Mouse (Mus musculus) kidney, postnatal 0 days (tissue): ENCODE measurements at regions not wholly inside any gene's neighbourhood (a gene's known extent, or its start where the extent isn't known, plus 50 kb on each side); places are given as distances from the start of the nearest gene placed in this dataset.

Experiments
- ATAC-seq: fragments of 200-750 bp; cut with Nextera tagmentation; replicated peaks from 2 replicates; pipeline ENCODE4 v1.8.0; 2017; ENCODE audit warnings: low read depth, moderate number of reproducible peaks, moderate TSS enrichment, moderate library complexity; ENCODE audit not compliant: low FRiP score
- DNase-seq: peaks from one replicate; pipeline ENCODE4 v3.0.0-alpha.2; 2016; ENCODE audit warnings: low spot score
- H3K27ac ChIP-seq: fragments of 300-500 bp; sonication (generic); 2 replicates; pipeline ENCODE4 v1.5.1; 2014; ENCODE audit warnings: mild to moderate bottlenecking
- H3K27me3 ChIP-seq: fragments of 300-500 bp; sonication (generic); 2 replicates; pipeline ENCODE4 v1.6.1; 2014; ENCODE audit warnings: low read length, mixed read lengths; ENCODE audit not compliant: insufficient read depth
- H3K36me3 ChIP-seq: fragments of 300-500 bp; sonication (generic); 2 replicates; pipeline ENCODE4 v1.6.1; 2014; ENCODE audit warnings: low read length, mixed read lengths; ENCODE audit not compliant: insufficient read depth
- H3K4me1 ChIP-seq: fragments of 300-500 bp; sonication (generic); replicated peaks from 2 replicates; pipeline ENCODE4 v1.6.1; 2014; ENCODE audit warnings: antibody characterized with exemption, low read length, mixed read lengths; ENCODE audit not compliant: insufficient read depth
- H3K4me2 ChIP-seq: fragments of 300-500 bp; sonication (generic); 2 replicates; pipeline ENCODE4 v1.6.1; 2014; ENCODE audit warnings: mild to moderate bottlenecking, low read length, moderate library complexity, mixed read lengths
- H3K4me3 ChIP-seq: fragments of 300-500 bp; sonication (generic); replicated peaks from 2 replicates; pipeline ENCODE4 v1.5.1; 2014; ENCODE audit warnings: low read depth, low read length
- H3K9ac ChIP-seq: fragments of 300-500 bp; sonication (generic); 2 replicates; pipeline ENCODE4 v1.6.1; 2014; ENCODE audit warnings: low read depth, low read length
- H3K9me3 ChIP-seq: fragments of 300-500 bp; sonication (generic); replicated peaks from 2 replicates; pipeline ENCODE4 v1.6.1; 2016; ENCODE audit warnings: low read length, inconsistent platforms, mixed read lengths
- CTCF ChIP-seq: IDR thresholded peaks from 2 replicates; pipeline ENCODE4 v1.5.1; 2016; ENCODE audit warnings: antibody characterized with exemption, low read depth, mild to moderate bottlenecking, moderate library complexity
- WGBS: fragments of 180-500 bp; shearing (Covaris S2); extraction: QIAGEN DNeasy Blood & Tissue Kit; methylation state at CpG from one replicate; pipeline ENCODE4 v1.1.7; 2014; 5-methylcytosine and 5-hydroxymethylcytosine counted together

DNA sequence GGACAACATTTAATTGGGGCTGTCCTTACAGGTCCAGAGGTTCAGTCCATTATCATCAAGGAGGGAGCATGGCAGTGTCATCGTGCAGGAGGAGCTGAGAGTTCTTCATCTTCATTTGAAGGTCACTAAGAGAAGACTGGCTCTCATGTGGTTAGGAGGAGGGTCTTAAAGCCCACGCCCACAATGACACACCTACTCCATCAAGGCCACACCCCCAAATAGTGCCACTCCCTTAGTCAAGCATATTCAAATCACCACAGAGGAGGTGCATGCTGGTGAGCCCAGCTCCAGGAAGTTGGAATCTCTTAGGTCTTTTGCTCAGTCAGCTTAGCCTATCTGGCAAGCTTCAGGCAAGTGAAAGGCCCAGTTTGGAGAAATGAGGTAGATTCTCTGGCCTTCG, 488.4 kb downstream of the Ajap1 start:
- no peak for ATAC-seq
- Histone ChIP-seq H3K36me3 (no peaks in the 10 kb centered on the region), H3K4me3 (no peak overlapping the region), H3K27ac (no peak overlapping the region), H3K9me3 (no peaks in the 10 kb centered on the region), H3K27me3 (no peaks in the 10 kb centered on the region), H3K4me2 (no peak overlapping the region), H3K9ac (no peak overlapping the region), H3K4me1 (0 out of 2 replicates have a peak, but pooled peaks cover 4% of the 10 kb centered on the region)
- WGBS = 71% methylated on average over 3 of the region's 3 CpGs
- DNase-seq = no peak
- TF ChIP-seq CTCF = no peak

DNA sequence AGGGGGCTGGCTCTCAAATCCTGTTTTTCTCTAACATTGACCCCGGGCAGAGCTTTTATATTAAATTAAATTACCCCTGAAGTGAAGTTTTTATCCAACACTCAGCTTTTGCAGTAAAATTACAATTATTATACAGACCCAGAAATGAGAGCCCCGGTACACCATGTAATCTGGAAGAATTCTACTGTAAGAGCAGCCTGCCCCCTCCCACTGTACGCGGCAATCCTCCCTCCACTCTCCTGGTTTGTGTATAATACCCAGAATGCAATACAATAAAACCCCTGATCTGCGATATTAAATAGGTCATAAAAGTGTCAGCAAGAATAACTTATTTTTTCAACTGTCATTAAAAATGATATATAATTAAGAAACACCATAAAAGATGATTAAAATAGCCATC, 492.3 kb downstream of the Ajap1 start:
- Histone ChIP-seq H3K4me3 (no peak overlapping the region), H3K9ac (no peak overlapping the region), H3K27me3 (no peaks in the 10 kb centered on the region), H3K4me1 (0 out of 2 replicates have a peak, but pooled peaks cover 3% of the 10 kb centered on the region), H3K27ac (no peak overlapping the region), H3K4me2 (no peak overlapping the region), H3K9me3 (no peaks in the 10 kb centered on the region), H3K36me3 (no peaks in the 10 kb centered on the region)
- DNase-seq (peak; percentile 77), ATAC-seq (no peak)
- no peak for TF ChIP-seq CTCF
- WGBS = 50% methylated on average over 5 of the region's 5 CpGs

GRCm38 (mm10) chr4:152987726-152988125, 494.9 kb downstream of the Ajap1 start:
- no peak overlapping the region for H3K4me2 ChIP-seq
- H3K4me1 ChIP-seq = no peaks in the 10 kb centered on the region
- H3K9me3 ChIP-seq = no peaks in the 10 kb centered on the region
- no peak for TF ChIP-seq CTCF
- H3K36me3 ChIP-seq = no peaks in the 10 kb centered on the region
- no peak overlapping the region for H3K9ac ChIP-seq
- ATAC-seq (no peak), DNase-seq (no peak)
- H3K27me3 ChIP-seq = no peaks in the 10 kb centered on the region
- no peak overlapping the region for H3K4me3 ChIP-seq
- WGBS = 71% methylated on average over 4 of the region's 4 CpGs
- no peak overlapping the region for H3K27ac ChIP-seq

GRCm38 (mm10) chr4:152975012-152975675, 497.5 kb upstream of the Kcnab2 start:
- Histone ChIP-seq H3K36me3 (no peaks in the 10 kb centered on the region), H3K9ac (no peak overlapping the region), H3K4me2 (no peak overlapping the region), H3K4me1 (no peaks in the 10 kb centered on the region), H3K27me3 (no peaks in the 10 kb centered on the region), H3K4me3 (no peak overlapping the region), H3K27ac (no peak overlapping the region), H3K9me3 (no peaks in the 10 kb centered on the region)
- ATAC-seq = no peak; the same call in 1 of the 2 replicates
- TF ChIP-seq CTCF = no peak
- peak; percentile 64 for DNase-seq
- 53% methylated on average over 8 of the region's 8 CpGs for WGBS

GRCm38 (mm10) chr4:152963001-152963400, 485.3 kb upstream of the Kcnab2 start:
- no peaks in the 10 kb centered on the region for H3K27me3 ChIP-seq
- TF ChIP-seq CTCF = no peak
- no peak overlapping the region for H3K4me2 ChIP-seq
- H3K4me3 ChIP-seq = no peak overlapping the region
- H3K9ac ChIP-seq = no peak overlapping the region
- DNase-seq = no peak
- no peak overlapping the region for H3K27ac ChIP-seq
- ATAC-seq = no peak
- no peaks in the 10 kb centered on the region for H3K9me3 ChIP-seq
- H3K36me3 ChIP-seq = no peaks in the 10 kb centered on the region
- H3K4me1 ChIP-seq = no peaks in the 10 kb centered on the region
- 36% methylated on average over 6 of the region's 6 CpGs for WGBS

- H3K9ac ChIP-seq = no peak overlapping the region
- TF ChIP-seq CTCF = no peak
- H3K4me3 ChIP-seq = no peak overlapping the region
- ATAC-seq (no peak), DNase-seq (no peak)
- no peak overlapping the region for H3K4me2 ChIP-seq
- H3K27ac ChIP-seq = no peak overlapping the region
- no peaks in the 10 kb centered on the region for H3K4me1 ChIP-seq
- no peaks in the 10 kb centered on the region for H3K9me3 ChIP-seq
- no peaks in the 10 kb centered on the region for H3K36me3 ChIP-seq
- H3K27me3 ChIP-seq = no peaks in the 10 kb centered on the region
Measured at GRCm38 (mm10) chr4:152962165-152962564, 484.5 kb upstream of the Kcnab2 start.

DNA sequence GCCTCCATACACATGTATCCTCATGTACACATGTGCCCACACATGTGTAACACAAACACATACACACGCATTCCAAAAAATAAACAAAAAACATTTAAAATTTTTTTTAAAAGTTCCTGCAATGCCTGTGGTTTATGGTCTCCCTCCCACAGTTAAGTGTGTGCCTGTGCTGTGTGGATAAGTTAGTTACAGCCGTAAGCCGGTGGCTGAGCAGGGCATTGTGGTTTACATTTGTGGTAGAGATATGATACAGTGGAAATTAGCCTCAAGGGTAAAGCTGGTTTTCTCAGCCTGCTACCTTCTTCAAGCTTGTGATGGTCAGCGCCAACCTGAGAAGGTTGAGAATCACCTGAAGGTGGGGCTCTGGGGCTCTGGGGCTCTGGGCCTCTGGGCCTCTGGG, 484.0 kb upstream of the Kcnab2 start:
- H3K9me3 ChIP-seq = no peaks in the 10 kb centered on the region
- no peak overlapping the region for H3K4me2 ChIP-seq
- no peak overlapping the region for H3K27ac ChIP-seq
- no peak for TF ChIP-seq CTCF
- H3K4me3 ChIP-seq = no peak overlapping the region
- WGBS = 94% methylated on average over 4 of the region's 4 CpGs
- no peak for ATAC-seq
- H3K4me1 ChIP-seq = no peaks in the 10 kb centered on the region
- no peaks in the 10 kb centered on the region for H3K27me3 ChIP-seq
- no peak overlapping the region for H3K9ac ChIP-seq
- no peak for DNase-seq
- no peaks in the 10 kb centered on the region for H3K36me3 ChIP-seq
